Mouse (Mus musculus): Measurements from ENCODE around the gene Spcs1.

DNA sequence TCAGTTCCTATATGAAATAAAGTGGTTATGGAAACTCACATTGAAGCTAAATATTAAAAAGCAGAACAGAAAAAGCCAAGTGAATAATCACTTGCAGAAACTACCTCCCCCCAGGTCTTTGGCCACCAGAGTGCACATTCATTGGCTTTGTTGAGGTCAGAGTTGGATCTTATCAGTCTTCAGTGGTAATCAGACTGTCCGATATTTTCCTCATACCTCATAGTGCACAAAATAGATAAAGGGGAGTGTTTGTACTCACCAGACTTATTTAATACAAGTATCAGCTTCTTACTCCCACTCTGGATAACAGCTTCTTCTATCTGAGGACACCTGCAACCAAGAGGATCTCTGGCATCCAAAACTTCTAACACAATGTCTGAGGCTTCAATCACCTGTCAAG, 14.6 kb upstream of the Spcs1 start:
- TF ChIP-seq EP300 (IDR thresholded peaks at IDR 0.05; ENCODE audit: insufficient read depth, low read depth, low read length) (no peak), POLR2A (IDR thresholded peaks at IDR 0.05; ENCODE audit: insufficient read depth, low read depth, low read length) (no peak)
